Mouse (Mus musculus): ENCODE results near the gene Gm20683. TPM values are rescaled to one million over a fixed set of nuclear protein-coding genes. Genes with fewer than 3 reads are reported as not detected.

The Gm20683 gene
- polyA plus RNA-seq, 1 experiment from 2014 or later = 1.6 TPM

DNA sequence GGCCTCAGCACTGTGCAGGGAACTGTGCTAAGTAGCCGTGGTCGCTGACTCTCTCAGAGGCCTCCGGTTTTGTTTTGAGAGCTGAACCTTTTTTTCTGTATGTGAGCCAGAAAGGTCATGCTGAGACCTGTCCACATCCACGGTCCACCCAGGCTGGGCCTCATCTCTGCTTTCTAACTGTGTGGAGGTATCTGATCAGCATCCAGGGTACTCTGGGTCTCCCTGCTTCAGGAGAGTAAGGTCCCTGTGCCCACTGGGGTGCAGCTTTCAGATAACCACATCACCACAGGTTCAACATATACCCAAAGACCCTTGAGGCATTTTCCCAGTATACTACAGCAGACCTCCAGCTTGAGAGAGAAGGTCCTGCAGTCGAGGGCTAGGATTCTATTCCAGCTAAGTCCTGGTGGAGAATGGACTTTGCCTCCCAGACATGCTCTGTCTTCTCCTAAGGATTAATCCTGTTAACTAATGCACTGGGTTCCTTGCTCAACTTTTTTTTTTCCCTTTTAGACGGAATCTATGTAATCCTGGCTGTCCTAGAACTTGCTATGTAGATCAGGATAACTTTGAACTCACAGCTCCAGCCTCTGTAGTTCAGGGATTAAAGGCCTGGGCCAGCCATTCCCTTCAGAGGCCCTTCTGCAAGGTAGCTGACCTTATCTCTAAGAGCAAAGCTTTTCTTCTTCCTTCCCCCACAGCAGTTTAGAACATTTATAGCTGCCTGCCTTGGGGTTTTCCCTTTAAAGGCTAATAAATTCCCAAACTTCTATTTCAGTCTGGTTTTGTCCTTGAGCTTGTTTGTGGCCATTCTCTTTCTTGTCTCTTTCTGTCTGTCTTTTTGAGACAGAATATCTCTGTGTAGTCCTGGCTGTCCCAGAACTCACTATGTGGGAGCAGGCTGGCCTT is 20.4 kb upstream of the Gm20683 start:
- Histone ChIP-seq H3K4me3 (peak overlapping the region; percentile 84), H3K27me3 (replicated peaks) (no peaks in the 10 kb centered on the region), H3K27ac (ENCODE audit: poor library complexity, severe bottlenecking) (peak overlapping the region; percentile 75), H3K4me2 (peak overlapping the region; percentile 94), H3K9me3 (replicated peaks) (no peaks in the 10 kb centered on the region), H3K36me3 (peaks cover 29% of the 10 kb centered on the region), H3K4me1 (replicated peaks) (peaks cover 36% of the 10 kb centered on the region), H3K9ac (peak overlapping the region; percentile 89)
- WGBS = 14% methylated on average over 6 of the region's 6 CpGs
- peak; percentile 16; the same call in 1 of the 2 replicates for ATAC-seq (ENCODE audit: insufficient number of reproducible peaks, low FRiP score)

DNA sequence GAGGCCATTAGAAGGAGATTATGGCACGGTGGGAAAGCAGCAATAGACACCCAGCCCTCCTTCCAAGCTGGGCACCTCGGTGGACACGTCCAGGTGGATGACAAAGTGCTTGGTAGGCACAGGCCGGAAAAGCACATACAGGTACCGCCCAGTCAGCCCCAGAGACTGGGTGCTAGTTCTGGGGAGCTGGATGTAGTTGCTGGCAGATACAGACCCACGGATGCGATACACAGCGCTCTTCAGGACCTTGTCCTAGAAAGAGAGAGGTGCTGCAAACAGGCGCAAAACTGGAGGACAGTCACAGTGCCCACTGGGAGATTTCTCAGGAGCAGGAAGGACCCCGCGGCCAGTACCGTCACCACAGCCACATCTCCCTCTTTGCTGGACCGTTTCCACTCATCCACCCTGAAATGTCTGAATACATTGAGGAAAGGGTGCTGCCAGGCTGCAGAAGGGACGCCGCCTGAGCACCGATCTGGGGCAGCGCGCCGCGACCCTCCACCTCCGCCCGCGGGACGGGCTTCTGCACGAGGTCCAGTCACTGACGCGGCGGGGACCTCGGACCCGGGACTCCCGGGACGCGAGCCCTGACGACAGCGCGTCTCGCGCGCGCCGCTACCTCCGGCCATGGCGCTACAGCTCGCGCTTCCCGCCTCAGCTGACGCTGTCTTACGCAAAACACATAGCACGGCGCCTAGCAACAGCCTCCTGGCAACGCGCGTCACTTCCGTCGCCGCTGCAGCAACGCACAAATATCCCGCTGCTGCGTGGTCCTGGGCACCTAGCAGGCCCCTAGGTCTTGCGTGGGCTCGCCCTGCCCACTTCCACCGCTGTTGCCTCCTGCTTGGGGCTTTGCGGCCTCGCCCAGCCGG is 19.5 kb upstream of the Gm20683 start, which contains the start of gene Wdr90:
Gene Wdr90, minus strand, starts transcription at position 670 of the 872 bp plus-strand sequence.
- no peaks in the 10 kb centered on the region for H3K9me3 ChIP-seq (replicated peaks)
- H3K36me3 ChIP-seq = peaks cover 21% of the 10 kb centered on the region
- WGBS = 4% methylated on average over 65 of the region's 65 CpGs
- peak within 1 kb of the TSS; percentile 75 for H3K27ac ChIP-seq (ENCODE audit: poor library complexity, severe bottlenecking)
- peaks cover 28% of the 10 kb centered on the region for H3K4me1 ChIP-seq (replicated peaks)
- peak within 1 kb of the TSS; percentile 84 for H3K4me3 ChIP-seq
- peak within 1 kb of the TSS; percentile 94 for H3K4me2 ChIP-seq
- H3K9ac ChIP-seq = peak within 1 kb of the TSS; percentile 89
- peak; percentile 93 for ATAC-seq (ENCODE audit: insufficient number of reproducible peaks, low FRiP score)
- H3K27me3 ChIP-seq (replicated peaks) = no peaks in the 10 kb centered on the region

DNA sequence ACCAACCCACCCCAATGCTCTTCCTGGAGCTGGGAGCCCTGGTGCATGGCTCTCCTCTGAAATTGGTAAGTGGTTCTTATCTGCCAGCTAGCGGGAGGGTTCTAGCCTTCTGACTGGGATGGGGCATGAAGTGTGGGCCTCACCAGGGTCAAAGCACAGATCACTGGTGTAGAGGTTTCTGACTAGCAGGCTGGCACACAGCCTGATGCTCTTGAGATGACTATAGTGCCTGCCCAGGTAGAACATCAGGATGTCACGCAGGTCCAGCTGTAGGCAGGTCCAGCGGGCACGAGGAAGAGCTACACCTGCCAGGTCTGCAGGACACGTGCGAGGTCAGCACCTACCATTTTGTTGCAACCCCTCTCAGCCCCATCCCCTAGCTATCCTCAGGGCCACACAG is 18.7 kb upstream of the Gm20683 start:
- Histone ChIP-seq H3K4me1 (replicated peaks) (peaks cover 22% of the 10 kb centered on the region), H3K9ac (peak overlapping the region; percentile 89; the same call in 1 of the 2 replicates), H3K36me3 (peaks cover 26% of the 10 kb centered on the region), H3K4me3 (no peak overlapping the region; the same call in 1 of the 2 replicates), H3K27me3 (replicated peaks) (no peaks in the 10 kb centered on the region), H3K27ac (ENCODE audit: poor library complexity, severe bottlenecking) (no peak overlapping the region), H3K9me3 (replicated peaks) (no peaks in the 10 kb centered on the region), H3K4me2 (peak overlapping the region; percentile 94)
- 88% methylated on average over 6 of the region's 6 CpGs for WGBS
- ATAC-seq (ENCODE audit: insufficient number of reproducible peaks, low FRiP score) = no peak

DNA sequence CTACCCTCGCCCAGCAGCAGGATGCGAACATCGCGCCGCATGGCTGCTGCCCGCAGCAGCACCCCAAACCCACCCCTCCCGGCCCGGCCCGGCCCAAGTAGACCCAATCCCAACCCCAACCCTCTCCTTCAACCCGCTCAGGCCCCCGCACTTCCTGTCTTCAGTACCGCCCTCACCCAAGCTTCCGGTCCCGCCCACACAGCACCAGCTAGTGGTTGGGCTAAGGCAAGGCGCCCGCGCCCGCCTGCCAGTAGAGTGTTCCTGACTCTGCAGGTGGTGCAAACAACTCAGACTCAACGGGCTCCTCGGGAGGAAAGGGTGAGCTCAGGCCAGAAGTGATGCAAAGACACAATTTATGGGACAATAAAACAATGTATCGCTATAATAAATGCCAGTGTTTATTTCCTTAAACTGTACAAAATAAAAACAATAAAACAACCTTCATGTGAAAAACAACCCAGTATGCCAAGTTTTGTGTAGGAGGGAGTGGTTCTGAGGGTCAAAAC is 2.9 kb upstream of the Gm20683 start, which contains the start of gene Rhot2:
Gene Rhot2, minus strand, starts transcription at position 456 of the 506 bp plus-strand sequence.
- Histone ChIP-seq H3K4me3 (peak within 1 kb of the TSS; percentile 88), H3K9me3 (replicated peaks) (no peaks in the 10 kb centered on the region), H3K4me1 (replicated peaks) (peaks cover 15% of the 10 kb centered on the region), H3K27me3 (replicated peaks) (no peaks in the 10 kb centered on the region), H3K27ac (ENCODE audit: poor library complexity, severe bottlenecking) (peak within 1 kb of the TSS; percentile 85), H3K36me3 (peaks cover 71% of the 10 kb centered on the region), H3K4me2 (peak within 1 kb of the TSS; percentile 87), H3K9ac (peak within 1 kb of the TSS; percentile 97)
- ATAC-seq (ENCODE audit: insufficient number of reproducible peaks, low FRiP score) = peak; percentile 94
- 0% methylated on average over 21 of the region's 21 CpGs for WGBS

DNA sequence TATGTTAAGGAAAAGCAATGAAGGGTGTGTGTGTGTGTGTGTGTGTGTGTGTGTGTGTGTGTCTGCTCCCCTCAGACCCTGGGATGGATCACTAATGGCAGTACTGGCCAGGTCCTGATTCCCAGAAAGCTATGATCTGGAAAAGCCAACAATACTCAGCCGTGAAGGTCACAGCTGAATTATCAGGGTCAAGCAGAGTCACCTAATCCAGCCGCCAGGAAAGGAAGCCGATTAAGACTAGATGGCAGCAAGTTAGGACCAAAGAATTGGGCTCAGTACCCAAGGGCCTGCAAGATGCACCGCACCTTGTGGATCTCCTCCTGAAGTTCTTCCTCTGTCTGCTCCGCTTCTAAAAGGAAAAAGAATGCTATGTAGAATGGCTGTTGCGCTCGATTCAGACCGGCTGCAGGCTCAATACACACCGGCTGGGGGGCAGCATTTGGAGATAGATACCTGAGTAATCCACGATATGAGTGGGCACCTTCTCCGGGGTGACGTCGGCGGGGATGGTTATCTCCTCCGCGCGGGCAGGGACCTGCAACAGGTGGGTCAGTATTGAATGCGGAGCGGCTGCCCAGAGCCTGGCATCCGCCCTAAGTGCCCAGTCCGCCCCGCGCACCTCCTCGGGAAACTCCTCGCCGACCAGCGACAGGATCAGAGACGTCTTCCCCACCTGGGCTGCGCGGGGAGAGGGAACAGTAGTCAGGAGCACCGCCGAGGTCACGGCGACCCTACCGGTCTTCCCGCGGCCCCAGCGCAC is 2.3 kb upstream of the Gm20683 start:
- H3K9me3 ChIP-seq (replicated peaks) = no peaks in the 10 kb centered on the region
- H3K4me2 ChIP-seq = peak overlapping the region; percentile 87
- peak overlapping the region; percentile 85 for H3K27ac ChIP-seq (ENCODE audit: poor library complexity, severe bottlenecking)
- H3K9ac ChIP-seq = peak overlapping the region; percentile 97
- 1% methylated on average over 38 of the region's 38 CpGs for WGBS
- peaks cover 15% of the 10 kb centered on the region for H3K4me1 ChIP-seq (replicated peaks)
- H3K4me3 ChIP-seq = peak overlapping the region; percentile 88
- H3K36me3 ChIP-seq = peaks cover 72% of the 10 kb centered on the region
- ATAC-seq (ENCODE audit: insufficient number of reproducible peaks, low FRiP score) = peak; percentile 36
- no peaks in the 10 kb centered on the region for H3K27me3 ChIP-seq (replicated peaks)

DNA sequence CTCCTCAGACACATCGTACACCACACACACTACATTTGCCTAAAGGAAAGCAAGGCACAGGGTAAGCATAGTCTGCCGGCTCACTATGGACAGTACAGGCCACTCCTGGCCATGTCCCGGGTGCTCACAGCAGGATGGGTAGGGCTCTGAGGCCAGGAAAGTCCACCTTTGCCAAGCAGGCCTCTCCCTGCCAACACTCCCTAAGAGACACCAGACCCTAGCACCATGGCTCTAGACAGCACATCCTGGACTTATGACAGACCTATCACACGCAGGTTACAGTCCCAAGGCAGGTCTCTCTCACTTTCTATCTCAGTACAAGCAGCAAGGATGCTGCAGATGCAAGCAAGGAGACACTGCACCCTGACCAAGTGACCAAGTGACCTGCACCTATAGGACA is 1.6 kb upstream of the Gm20683 start:
- peak overlapping the region; percentile 87 for H3K4me2 ChIP-seq
- H3K4me3 ChIP-seq = peak overlapping the region; percentile 88
- peaks cover 70% of the 10 kb centered on the region for H3K36me3 ChIP-seq
- H3K9ac ChIP-seq = peak overlapping the region; percentile 97
- no peak for ATAC-seq (ENCODE audit: insufficient number of reproducible peaks, low FRiP score)
- peak overlapping the region; percentile 85; the same call in 1 of the 2 replicates for H3K27ac ChIP-seq (ENCODE audit: poor library complexity, severe bottlenecking)
- 87% methylated on average over 4 of the region's 4 CpGs for WGBS
- H3K4me1 ChIP-seq (replicated peaks) = peaks cover 17% of the 10 kb centered on the region
- no peaks in the 10 kb centered on the region for H3K9me3 ChIP-seq (replicated peaks)
- no peaks in the 10 kb centered on the region for H3K27me3 ChIP-seq (replicated peaks)

DNA sequence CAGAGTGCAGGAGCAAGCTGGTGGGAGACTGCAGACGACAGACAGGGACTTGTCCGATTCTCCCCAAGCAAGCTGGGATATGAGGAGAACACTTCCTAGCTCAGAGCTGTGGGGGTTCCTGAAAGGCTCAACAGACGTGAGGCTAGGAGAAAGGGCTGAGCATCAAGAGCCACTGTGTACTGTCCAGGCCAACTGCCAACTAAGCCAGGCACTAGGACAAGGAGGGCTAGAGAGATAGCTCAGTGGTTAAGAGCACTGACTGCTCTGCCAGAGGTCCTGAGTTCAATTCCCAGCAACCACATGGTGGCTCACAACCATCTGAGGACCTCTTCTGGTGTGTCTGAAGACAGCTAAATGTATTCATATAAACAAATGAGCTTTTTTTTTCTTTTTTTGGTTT is 946 bp upstream of the Gm20683 start:
- Histone ChIP-seq H3K4me1 (replicated peaks) (peaks cover 23% of the 10 kb centered on the region), H3K36me3 (peaks cover 73% of the 10 kb centered on the region), H3K4me3 (no peak overlapping the region), H3K27me3 (replicated peaks) (no peaks in the 10 kb centered on the region), H3K27ac (ENCODE audit: poor library complexity, severe bottlenecking) (no peak overlapping the region), H3K4me2 (no peak overlapping the region), H3K9me3 (replicated peaks) (no peaks in the 10 kb centered on the region), H3K9ac (no peak overlapping the region)
- no peak for ATAC-seq (ENCODE audit: insufficient number of reproducible peaks, low FRiP score)
- 78% methylated on average over 3 of the region's 3 CpGs for WGBS

DNA sequence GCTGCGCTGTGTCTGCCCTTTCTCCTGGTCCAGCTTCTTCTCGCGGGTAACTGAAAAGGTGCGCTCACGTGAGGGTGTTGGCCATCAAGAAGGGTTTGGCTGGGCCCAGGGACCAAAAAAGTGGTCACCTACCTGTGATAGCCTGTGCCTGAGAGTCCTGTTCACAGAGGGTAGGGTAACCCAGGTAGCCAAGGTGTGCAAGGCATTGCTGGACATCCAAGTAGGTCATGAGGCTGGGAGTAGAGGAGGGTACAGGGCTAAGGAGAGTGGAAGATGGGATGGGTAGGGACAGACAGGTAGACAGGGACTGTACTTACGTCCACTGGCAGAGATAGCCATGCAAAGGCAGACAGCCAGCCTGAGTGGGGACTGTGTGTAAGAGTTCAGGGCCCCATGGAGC is 1.0 kb downstream of the Gm20683 start:
- no peak overlapping the region for H3K4me2 ChIP-seq
- no peaks in the 10 kb centered on the region for H3K27me3 ChIP-seq (replicated peaks)
- peaks cover 43% of the 10 kb centered on the region for H3K4me1 ChIP-seq (replicated peaks)
- H3K27ac ChIP-seq (ENCODE audit: poor library complexity, severe bottlenecking) = no peak overlapping the region
- 92% methylated on average over 6 of the region's 6 CpGs for WGBS
- ATAC-seq (ENCODE audit: insufficient number of reproducible peaks, low FRiP score) = no peak
- no peak overlapping the region for H3K9ac ChIP-seq
- peaks cover 59% of the 10 kb centered on the region for H3K36me3 ChIP-seq
- no peaks in the 10 kb centered on the region for H3K9me3 ChIP-seq (replicated peaks)
- H3K4me3 ChIP-seq = no peak overlapping the region

DNA sequence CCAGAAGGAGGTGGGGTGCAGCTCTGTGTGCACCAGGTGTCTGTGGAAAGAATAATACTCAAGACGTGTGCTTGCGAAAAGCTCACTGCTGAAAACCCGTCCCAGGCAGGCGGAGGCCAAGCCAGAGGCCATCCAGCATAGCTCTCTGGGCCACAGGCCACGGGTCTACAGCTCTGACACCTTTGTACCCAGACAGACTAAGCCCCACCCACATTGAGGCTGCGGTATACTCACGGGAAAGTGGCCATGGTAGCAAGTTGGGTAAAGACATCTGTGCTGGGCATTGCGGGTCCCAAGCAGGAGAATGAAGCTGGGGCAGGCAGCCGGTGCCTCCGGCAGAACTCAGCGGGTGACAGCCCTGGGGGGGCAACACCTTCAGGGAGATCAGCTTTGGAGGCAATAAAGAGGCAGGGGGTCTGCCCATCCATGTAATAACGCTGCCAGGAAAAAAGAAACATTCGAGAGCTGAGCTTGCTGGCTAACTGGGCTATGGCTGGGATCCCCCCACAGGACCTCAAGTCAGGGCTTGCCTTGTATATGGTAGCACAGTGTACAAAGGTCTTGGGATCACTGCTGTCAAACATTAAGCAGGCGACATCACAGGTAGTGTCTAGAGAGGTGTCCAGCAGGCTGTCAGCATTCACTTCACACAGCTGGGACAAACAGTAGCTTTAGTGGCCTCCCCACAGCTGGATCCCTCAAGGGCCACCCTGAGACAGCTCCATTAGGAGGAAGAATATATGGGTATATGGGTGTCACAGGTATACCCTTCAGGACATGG is 1.9 kb downstream of the Gm20683 start:
- no peak overlapping the region for H3K4me2 ChIP-seq
- 86% methylated on average over 14 of the region's 14 CpGs for WGBS
- no peak overlapping the region for H3K4me3 ChIP-seq
- no peak overlapping the region for H3K9ac ChIP-seq
- ATAC-seq (ENCODE audit: insufficient number of reproducible peaks, low FRiP score) = no peak
- peaks cover 48% of the 10 kb centered on the region for H3K4me1 ChIP-seq (replicated peaks)
- no peak overlapping the region for H3K27ac ChIP-seq (ENCODE audit: poor library complexity, severe bottlenecking)
- no peaks in the 10 kb centered on the region for H3K27me3 ChIP-seq (replicated peaks)
- H3K36me3 ChIP-seq = peaks cover 64% of the 10 kb centered on the region
- no peaks in the 10 kb centered on the region for H3K9me3 ChIP-seq (replicated peaks)

DNA sequence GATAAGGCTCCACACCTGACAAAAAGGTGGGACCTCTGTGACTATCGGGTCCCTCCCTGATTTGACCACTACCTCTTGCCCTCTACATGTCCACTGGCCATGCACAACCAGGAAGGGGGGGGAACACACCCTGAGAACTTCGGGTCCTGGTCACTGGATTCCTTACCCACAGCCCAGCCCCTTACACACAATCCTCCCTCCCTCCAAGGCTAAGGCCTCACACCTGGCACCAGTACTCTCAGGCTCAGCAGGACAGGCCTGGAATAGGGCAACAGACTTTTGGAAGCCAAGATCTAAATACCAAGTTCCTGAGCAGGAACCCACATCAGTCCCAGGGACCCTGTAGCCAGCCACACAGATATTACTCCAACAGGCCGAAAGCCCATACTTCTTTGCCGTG is 2.7 kb downstream of the Gm20683 start:
- Histone ChIP-seq H3K9ac (no peak overlapping the region), H3K4me3 (no peak overlapping the region), H3K27me3 (replicated peaks) (no peaks in the 10 kb centered on the region), H3K9me3 (replicated peaks) (no peaks in the 10 kb centered on the region), H3K36me3 (peaks cover 64% of the 10 kb centered on the region), H3K4me1 (replicated peaks) (peaks cover 55% of the 10 kb centered on the region), H3K4me2 (no peak overlapping the region), H3K27ac (ENCODE audit: poor library complexity, severe bottlenecking) (no peak overlapping the region)
- WGBS = 86% methylated on average over 4 of the region's 4 CpGs
- ATAC-seq (ENCODE audit: insufficient number of reproducible peaks, low FRiP score) = no peak
